ENCODE assay signal across 10 mouse cellular contexts in genomic region chr12:102461177-102461576, GRCm38 (mm10). TPM values are rescaled to one million over a fixed set of nuclear protein-coding genes. Genes with fewer than 3 reads are reported as not detected.
DNase-seq lines count a peak whose midpoint lies in the region; ATAC-seq and TF ChIP-seq lines count a peak whose summit lies in the region.
"Had no signal": no experiment of that assay in that cellular context is flagged by ENCODE, and none has a peak within 500 bp of the region (broad histone marks: within the 10 kb centered on the region; RNA-seq: fewer than 3 reads in every experiment).

No protein-coding gene starts in this region.

- H3K27ac ChIP-seq in left cerebral cortex, adult 2 months = no peak overlapping the region
- no peak overlapping the region for H3K27ac ChIP-seq in ES-E14 (ENCODE audit: insufficient read depth, low read depth, low read length, poor library complexity, severe bottlenecking)
- H3K27ac ChIP-seq: heart, embryonic 13.5 days had no signal

- intact Hi-C loops in left cerebral cortex, adult 2 months (cut with DNase I) = loop anchor here (1.0 to 10.0 kb wide), 2 partner anchors 69 to 326 kb away; no protein-coding TSS in a partner anchor
- intact Hi-C loops in left cerebral cortex, postnatal 14 days (cut with DNase I) = loop anchor here (1.0 to 5.0 kb wide), 2 partner anchors 73 to 474 kb away; no protein-coding TSS in a partner anchor

- no peaks in the 10 kb centered on the region for H3K9me3 ChIP-seq in ES-E14 (ENCODE audit: control insufficient read depth, insufficient read depth, low read depth, low read length)
- H3K9me3 ChIP-seq: heart, embryonic 13.5 days had no signal

- peak; percentile 45 for ATAC-seq in inflammation-experienced regulatory T-cells, adult 6 months

- peak; percentile 33 for DNase-seq in embryo, embryonic 10.5 days (ENCODE audit: low spot score)
- DNase-seq in embryo, embryonic 10 days (ENCODE audit: low spot score) = no peak
- DNase-seq in left cerebral cortex, adult 2 months (ENCODE audit: extremely low spot score in 1 of 2, low spot score in 2 of 2) = no peak
- no peak for DNase-seq in left cerebral cortex, postnatal 14 days (ENCODE audit: low spot score in 2 of 2)
- DNase-seq in ES-E14 (ENCODE audit: low read depth, low spot score) (no peak), MN1 (ENCODE audit: low spot score) (no peak)
- DNase-seq in frontal cortex, postnatal 36 days (ENCODE audit: low spot score in 2 of 2) = no peak
- DNase-seq: kidney, adult 8-10 months had no signal

- in situ Hi-C loops in ES-E14 (cut with MboI; ENCODE audit: low sequenced_read_pairs in 2 of 2, unreplicated experiment in 2 of 2) = loop anchor here in 1 of 2 experiments (10.0 kb wide), 1 partner anchor 66 kb away; no protein-coding TSS in a partner anchor

- H3K4me1 ChIP-seq in ES-E14 (ENCODE audit: control insufficient read depth in 2 of 2, insufficient read depth in 2 of 2, low read length in 2 of 2, poor library complexity in 1 of 2) = peaks cover 0 to 2% of the 10 kb centered on the region in 2 experiments; a peak in 1 of 4 replicates

- peak; percentile 63 for TF ChIP-seq CTCF in left cerebral cortex, adult 2 months (IDR thresholded peaks at IDR 0.05)

- no peak overlapping the region for H3K4me3 ChIP-seq in left cerebral cortex, adult 2 months
- H3K4me3 ChIP-seq in ES-E14 (ENCODE audit: insufficient read depth in 1 of 2, low read depth in 1 of 2, low read length in 2 of 2, poor library complexity in 1 of 2, severe bottlenecking in 1 of 2) = no peak overlapping the region
- H3K4me3 ChIP-seq: heart, embryonic 13.5 days had no signal

- H3K9ac ChIP-seq in ES-E14 (ENCODE audit: insufficient read depth, low read depth, low read length, poor library complexity, severe bottlenecking) = no peak overlapping the region
- H3K9ac ChIP-seq: heart, embryonic 13.5 days had no signal

- H3K36me3 ChIP-seq in ES-E14 (ENCODE audit: control insufficient read depth, insufficient read depth, low read length, poor library complexity, severe bottlenecking) = no peaks in the 10 kb centered on the region
- H3K36me3 ChIP-seq: heart, embryonic 13.5 days had no signal

TF ChIP-seq in ES-E14, 5 proteins besides CTCF, POLR2A, EP300 and RAD21:
- TF ChIP-seq HCFC1 (IDR thresholded peaks at IDR 0.05; ENCODE audit: borderline replicate concordance, insufficient read depth, low read length) = no peak
- peak; percentile 40; the same call in 1 of the 2 replicates for TF ChIP-seq ZNF384 (IDR thresholded peaks at IDR 0.05; ENCODE audit: low read depth, low read length)

RNA-seq across cellular contexts. Expression of gene Golga5, which starts 7.8 kb away (rescaled TPM):
- 10 to 100 TPM; 26.7 to 28.2 TPM for total RNA-seq in left cerebral cortex, adult 2 months (2021)
- 10 to 100 TPM; 25.1 to 28.2 TPM for total RNA-seq in left cerebral cortex, postnatal 14 days (2021)
- 24.9 and 30.8 TPM in 2 replicates for total RNA-seq in ES-E14 (2012; rRNA removed)
- 10 to 100 TPM; 24.8 to 26.8 (median 25.1) TPM for polyA plus RNA-seq in inflammation-experienced regulatory T-cells, adult 6 months (2017; shearing (Covaris generic))

RNA-seq across cellular contexts. Expression of gene Lgmn, which starts 21.6 kb away (rescaled TPM):
- 100 to 1,000 TPM in 1 of 2 experiments, 10 to 100 TPM in 1; 93.8 to 102 TPM for total RNA-seq in left cerebral cortex, adult 2 months (2021)
- 100 to 1,000 TPM; 117 to 127 TPM for total RNA-seq in left cerebral cortex, postnatal 14 days (2021)
- total RNA-seq in ES-E14 (2012; rRNA removed) = 99.1 and 117 TPM in 2 replicates
- 10 to 100 TPM; 14.6 to 15.5 (median 15.4) TPM for polyA plus RNA-seq in inflammation-experienced regulatory T-cells, adult 6 months (2017; shearing (Covaris generic))
